Mouse (Mus musculus) limb, embryonic 14.5 days (tissue): ENCODE data around the gene Rhoj. TPM values are rescaled to one million over a fixed set of nuclear protein-coding genes. Genes with fewer than 3 reads are reported as not detected.
A peak's percentile ranks its signal among the peaks of the same experiment; 100 is the strongest.

Source experiments
- ATAC-seq: fragments of 200-750 bp; cut with Nextera tagmentation; 2 replicates; pipeline ENCODE4 v1.8.0; 2017; ENCODE audit warnings: low read depth, moderate number of reproducible peaks, moderate TSS enrichment; ENCODE audit not compliant: low FRiP score
- DNase-seq: peaks from one replicate; pipeline ENCODE4 v3.0.0-alpha.2; 2015; ENCODE audit warnings: low spot score
- H3K27ac ChIP-seq: fragments of 300-500 bp; sonication (generic); replicated peaks from 2 replicates; pipeline ENCODE4 v1.5.1; 2014; ENCODE audit warnings: low read depth, mild to moderate bottlenecking, low read length, moderate library complexity, mixed read lengths
- H3K27me3 ChIP-seq: fragments of 300-500 bp; sonication (generic); 2 replicates; pipeline ENCODE4 v1.6.1; 2014; ENCODE audit warnings: low read length, mixed read lengths; ENCODE audit not compliant: control insufficient read depth, insufficient read depth
- H3K36me3 ChIP-seq: fragments of 300-500 bp; sonication (generic); 2 replicates; pipeline ENCODE4 v1.6.1; 2014; ENCODE audit warnings: mild to moderate bottlenecking, low read length, moderate library complexity, mixed read lengths; ENCODE audit not compliant: control insufficient read depth, insufficient read depth
- H3K4me1 ChIP-seq: fragments of 300-500 bp; sonication (generic); 2 replicates; pipeline ENCODE4 v1.6.1; 2014; ENCODE audit warnings: antibody characterized with exemption, low read length, mixed read lengths; ENCODE audit not compliant: control insufficient read depth, insufficient read depth
- H3K4me2 ChIP-seq: fragments of 300-500 bp; sonication (generic); replicated peaks from 2 replicates; pipeline ENCODE4 v1.6.1; 2014; ENCODE audit warnings: low read depth, mild to moderate bottlenecking, low read length, moderate library complexity; ENCODE audit not compliant: severe bottlenecking
- H3K4me3 ChIP-seq: fragments of 300-500 bp; sonication (generic); replicated peaks from 2 replicates; pipeline ENCODE4 v1.5.1; 2014; ENCODE audit warnings: low read length
- H3K9ac ChIP-seq: fragments of 300-500 bp; sonication (generic); 2 replicates; pipeline ENCODE4 v1.6.1; 2014; ENCODE audit warnings: mild to moderate bottlenecking, low read depth, low read length, moderate library complexity; ENCODE audit not compliant: severe bottlenecking
- H3K9me3 ChIP-seq: fragments of 300-500 bp; sonication (generic); 2 replicates; pipeline ENCODE4 v1.6.1; 2016; ENCODE audit warnings: low read length; ENCODE audit not compliant: control insufficient read depth
- POLR2A ChIP-seq: fragments of 200-500 bp; IDR thresholded peaks from 2 replicates; pipeline ENCODE4 v1.8.0; 2012; ENCODE audit warnings: inconsistent platforms, mild to moderate bottlenecking, moderate library complexity, borderline replicate concordance; ENCODE audit not compliant: insufficient read depth, insufficient read length; ENCODE audit errors: extremely low read depth
- WGBS: fragments of 180-500 bp; shearing (Covaris S2); extraction: QIAGEN DNeasy Blood & Tissue Kit; methylation state at CpG from one replicate; pipeline ENCODE4 v1.1.7; 2014; 5-methylcytosine and 5-hydroxymethylcytosine counted together
- polyA plus RNA-seq, 2 experiments: library from polyadenylated mRNA; depleted of rRNA in 1 of 2; stranded (reverse) in 1 of 2; unstranded in 1 of 2; fragments of >200 nt; fragmentation: Nextera tagmentation in 1 of 2; extraction: Ambion mirVana in 1 of 2; gene quantifications; 2 replicates each; pipeline versions ENCODE4 v1.2.1 to v1.2.3; 2012 to 2014

Rhoj gene
- polyA plus RNA-seq, 2 experiments: 80.1 to 99.9 TPM

- no peaks in the 10 kb centered on the region for H3K4me1 ChIP-seq
- no peak overlapping the region for H3K9ac ChIP-seq
- H3K4me3 ChIP-seq: no peak overlapping the region
- no peak overlapping the region for H3K27ac ChIP-seq
- peak; percentile 54 for DNase-seq
- 0 out of 2 replicates have a peak, but pooled peaks have one; percentile 27 for ATAC-seq
- no peaks in the 10 kb centered on the region for H3K9me3 ChIP-seq
- 39% methylated on average over 20 of the region's 20 CpGs for WGBS
- TF ChIP-seq POLR2A: no peak
- no peak overlapping the region for H3K4me2 ChIP-seq
- no peaks in the 10 kb centered on the region for H3K27me3 ChIP-seq
- H3K36me3 ChIP-seq: no peaks in the 10 kb centered on the region
Observed at GRCm38 (mm10) chr12:75389308-75390135, 81.4 kb downstream of the Rhoj start.

GRCm38 (mm10) chr12:75391526-75391925 is 83.4 kb downstream of the Rhoj start:
- 31% methylated on average over 9 of the region's 9 CpGs for WGBS
- Histone ChIP-seq H3K9me3 (no peaks in the 10 kb centered on the region), H3K27ac (no peak overlapping the region), H3K4me2 (no peak overlapping the region), H3K27me3 (no peaks in the 10 kb centered on the region), H3K36me3 (no peaks in the 10 kb centered on the region), H3K9ac (no peak overlapping the region), H3K4me3 (no peak overlapping the region), H3K4me1 (no peaks in the 10 kb centered on the region)
- no peak for ATAC-seq
- no peak for DNase-seq
- no peak for TF ChIP-seq POLR2A

- Histone ChIP-seq H3K9ac (no peak overlapping the region), H3K4me2 (no peak overlapping the region), H3K4me1 (0 out of 2 replicates have a peak, but pooled peaks cover 4% of the 10 kb centered on the region), H3K36me3 (no peaks in the 10 kb centered on the region), H3K4me3 (no peak overlapping the region), H3K27ac (no peak overlapping the region), H3K27me3 (no peaks in the 10 kb centered on the region), H3K9me3 (no peaks in the 10 kb centered on the region)
- no peak for ATAC-seq
- WGBS: 45% methylated on average over 20 of the region's 20 CpGs
- no peak for TF ChIP-seq POLR2A
- no peak for DNase-seq
Observed at GRCm38 (mm10) chr12:75394011-75394773, 86.1 kb downstream of the Rhoj start.

- Histone ChIP-seq H3K4me3 (no peak overlapping the region), H3K36me3 (peaks cover 7% of the 10 kb centered on the region; the same call in 1 of the 2 replicates), H3K27me3 (no peaks in the 10 kb centered on the region), H3K9ac (no peak overlapping the region), H3K4me1 (0 out of 2 replicates have a peak, but pooled peaks cover 4% of the 10 kb centered on the region), H3K9me3 (no peaks in the 10 kb centered on the region), H3K27ac (no peak overlapping the region), H3K4me2 (no peak overlapping the region)
- 34% methylated on average over 3 of the region's 3 CpGs for WGBS
- ATAC-seq (no peak), DNase-seq (no peak)
- TF ChIP-seq POLR2A: no peak
Observed at GRCm38 (mm10) chr12:75396616-75397015, 88.5 kb downstream of the Rhoj start.

GRCm38 (mm10) chr12:75397077-75397476 is 89.0 kb downstream of the Rhoj start:
- Histone ChIP-seq H3K9ac (no peak overlapping the region), H3K27me3 (no peaks in the 10 kb centered on the region), H3K27ac (no peak overlapping the region), H3K4me2 (no peak overlapping the region), H3K4me1 (0 out of 2 replicates have a peak, but pooled peaks cover 4% of the 10 kb centered on the region), H3K36me3 (peaks cover 9% of the 10 kb centered on the region; the same call in 1 of the 2 replicates), H3K9me3 (no peaks in the 10 kb centered on the region), H3K4me3 (no peak overlapping the region)
- WGBS: 52% methylated on average over 7 of the region's 7 CpGs
- no peak for TF ChIP-seq POLR2A
- no peak for ATAC-seq
- no peak for DNase-seq
